Mouse (Mus musculus): Measurements from ENCODE around the gene Cdk15.

Gene Cdk15

DNA sequence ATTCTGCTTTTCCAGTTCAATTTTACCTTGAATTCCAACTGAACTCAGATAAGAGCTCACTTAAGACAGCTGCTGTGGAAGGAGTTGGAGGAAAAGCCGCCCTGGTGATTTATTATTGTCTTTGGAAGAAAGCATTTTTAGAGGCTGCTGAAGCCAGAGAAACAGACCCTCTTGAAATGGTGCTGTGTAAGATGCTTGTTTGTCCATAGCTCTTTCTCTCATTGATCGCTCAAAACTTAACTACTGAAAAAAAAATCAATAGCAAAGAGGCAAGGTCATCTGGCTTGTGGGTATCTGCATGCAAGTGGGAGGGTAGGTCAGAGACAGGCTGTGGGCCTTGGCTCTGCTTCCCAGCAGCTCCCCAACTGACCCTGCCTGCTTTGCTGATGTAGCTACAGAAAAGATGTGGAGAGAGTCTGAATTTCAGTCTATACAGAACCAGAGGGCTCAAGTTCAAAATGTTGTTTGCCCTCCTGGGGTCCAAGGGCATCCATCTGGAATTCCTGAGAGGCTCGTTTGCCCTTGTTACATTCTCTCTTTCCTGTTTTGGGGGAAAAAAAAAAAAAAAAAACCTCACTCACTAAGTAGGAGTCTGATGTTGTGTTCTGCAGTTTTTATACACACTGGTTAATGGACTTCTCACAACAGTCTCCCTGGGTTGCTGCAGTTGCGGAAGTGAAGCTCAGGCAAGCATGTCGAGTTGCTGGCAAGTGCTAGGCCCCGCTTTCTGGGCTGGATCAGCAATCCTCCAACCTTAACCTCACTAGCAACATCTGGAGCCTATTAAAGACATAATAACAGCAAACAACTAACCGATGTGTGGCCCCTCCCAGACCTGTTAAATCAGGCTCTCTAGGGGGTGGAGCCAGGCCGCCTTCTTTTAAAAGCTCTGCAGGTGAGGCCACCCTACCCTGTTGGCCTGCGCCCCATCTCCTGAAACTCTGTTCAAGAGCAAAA is 65.5 kb downstream of the Cdk15 start:
- no peak for DNase-seq (ENCODE audit: low read depth, low spot score)

GRCm38 (mm10) chr1:59326854-59327395 is 70.2 kb downstream of the Cdk15 start:
- no peak for DNase-seq (ENCODE audit: low read depth, low spot score)

DNA sequence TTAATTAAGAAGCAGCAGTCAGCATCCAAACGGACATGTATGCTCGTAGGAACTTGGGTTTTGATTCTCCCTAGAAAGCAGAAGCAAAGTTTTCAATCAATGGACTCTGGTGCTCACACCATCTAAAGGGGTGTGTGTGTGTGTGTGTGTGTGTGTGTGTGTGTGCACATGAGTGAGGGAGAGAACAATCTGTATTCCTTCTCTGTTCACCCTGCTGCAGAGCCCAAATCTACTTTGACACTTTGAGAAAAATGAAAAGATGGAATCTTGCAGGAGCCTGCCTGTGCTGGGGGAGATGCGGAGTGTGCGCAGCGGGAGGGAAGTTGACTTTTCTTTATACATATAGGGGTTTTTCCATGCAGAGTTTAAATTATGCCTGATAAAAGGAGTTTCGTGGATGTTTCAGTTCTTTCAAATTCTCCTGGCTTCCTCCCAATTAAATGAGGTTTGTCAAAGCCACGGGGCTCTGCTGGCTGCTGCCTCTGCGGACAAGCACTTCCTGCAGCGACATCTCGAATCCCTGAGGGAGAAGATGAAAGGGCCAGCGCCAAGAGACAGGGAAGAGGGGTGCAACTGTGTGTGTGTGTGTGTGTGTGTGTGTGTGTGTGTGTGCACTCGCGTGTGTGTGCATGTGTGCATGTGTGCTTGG is 76.2 kb downstream of the Cdk15 start:
- no peak for DNase-seq (ENCODE audit: low read depth, low spot score)

DNA sequence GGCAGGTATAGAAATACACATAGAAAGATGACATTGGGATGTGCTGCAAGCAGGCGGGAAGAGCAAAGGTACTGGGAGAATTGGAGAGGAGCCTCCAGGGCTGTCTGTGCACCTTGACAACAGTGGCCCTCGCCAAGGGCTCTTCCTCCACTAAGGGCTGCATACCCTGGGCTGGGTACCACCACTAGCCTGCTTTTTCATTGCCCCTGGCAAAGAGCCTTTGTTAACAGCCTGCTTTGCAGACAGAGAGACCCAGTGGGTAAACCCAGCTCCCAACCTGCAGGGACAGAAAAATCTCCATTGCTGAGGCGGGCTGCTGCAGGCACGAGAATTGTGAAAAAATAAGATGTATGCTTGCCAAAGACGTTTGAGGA is 76.7 kb downstream of the Cdk15 start:
- no peak for DNase-seq (ENCODE audit: low read depth, low spot score)

DNA sequence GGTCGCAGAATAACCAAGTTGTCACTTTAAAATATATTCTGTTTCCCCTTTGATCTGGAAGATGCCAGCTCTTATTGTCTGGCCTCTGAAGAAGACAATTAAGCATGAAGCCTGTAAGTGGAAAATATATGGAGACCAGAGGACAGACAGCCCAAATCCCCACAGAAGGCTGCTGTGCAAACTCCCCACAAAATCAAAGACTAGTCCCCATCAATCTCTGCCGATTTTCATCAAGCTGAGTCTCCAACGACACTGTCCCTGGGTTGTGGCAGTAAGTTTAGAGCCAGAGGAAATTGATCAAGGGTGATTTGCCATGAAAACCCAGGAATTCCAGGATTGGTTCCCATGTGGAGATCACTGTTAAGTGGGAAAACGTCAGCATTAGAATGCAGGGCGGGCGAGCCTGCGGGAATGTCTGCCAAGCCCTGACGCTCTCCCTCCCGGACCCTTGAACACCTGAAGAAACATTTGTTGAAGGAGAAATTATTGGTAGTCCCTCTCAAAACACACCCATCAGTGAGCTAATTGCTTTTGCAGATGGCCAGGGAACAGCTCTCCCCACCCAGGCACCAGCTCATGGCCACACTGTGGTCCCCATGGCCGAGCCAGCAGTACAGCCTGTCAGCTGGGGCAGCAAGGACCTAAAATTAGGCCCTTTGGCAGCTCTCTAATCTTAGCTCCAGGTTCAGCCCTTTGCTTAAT is 77.3 kb downstream of the Cdk15 start:
- DNase-seq (ENCODE audit: low read depth, low spot score): no peak

DNA sequence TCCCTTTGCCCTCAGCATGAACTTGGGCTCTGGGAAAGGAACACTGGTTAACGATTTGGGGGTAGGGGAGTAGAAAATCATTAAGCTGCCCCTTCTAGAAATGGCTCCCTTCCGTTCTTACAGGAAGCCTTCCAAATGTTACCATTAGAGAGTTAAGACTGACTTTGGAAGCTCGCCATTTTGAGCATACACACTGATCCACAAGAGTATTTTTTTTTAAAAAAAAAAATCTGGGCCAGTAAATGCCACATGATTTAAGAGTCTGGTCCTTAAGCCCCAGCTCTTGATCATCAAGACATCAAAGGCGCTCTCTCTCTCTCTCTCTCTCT is 77.8 kb downstream of the Cdk15 start:
- DNase-seq (ENCODE audit: low read depth, low spot score): no peak

GRCm38 (mm10) chr1:59336256-59336655 is 79.5 kb downstream of the Cdk15 start:
- DNase-seq (ENCODE audit: low read depth, low spot score): no peak

GRCm38 (mm10) chr1:59340814-59341588 is 84.3 kb downstream of the Cdk15 start:
- no peak for DNase-seq (ENCODE audit: low read depth, low spot score)

DNA sequence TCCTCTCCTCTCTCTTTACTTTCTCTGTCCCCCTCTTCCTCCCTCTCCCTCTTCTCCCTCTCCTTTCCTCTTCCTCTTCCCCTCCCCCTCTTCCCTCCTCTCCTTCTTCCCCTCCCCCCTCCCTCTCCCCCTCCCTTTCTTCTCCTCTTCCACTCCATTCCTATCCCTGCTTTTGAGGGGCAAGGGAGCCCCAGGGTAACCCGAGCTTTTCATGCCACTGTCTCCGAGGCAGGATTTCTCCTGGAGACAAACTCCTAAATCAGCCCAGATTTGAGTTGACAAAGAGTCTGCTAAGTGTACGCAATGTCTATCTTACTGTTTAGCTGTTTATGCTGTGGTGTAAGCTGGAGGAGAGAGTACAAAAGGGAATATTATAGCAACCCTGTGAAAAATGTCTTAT is 85.0 kb downstream of the Cdk15 start:
- DNase-seq (ENCODE audit: low read depth, low spot score): no peak

GRCm38 (mm10) chr1:59342146-59342545 is 85.4 kb downstream of the Cdk15 start:
- no peak for DNase-seq (ENCODE audit: low read depth, low spot score)

- no peak for DNase-seq (ENCODE audit: low read depth, low spot score)
Measured at GRCm38 (mm10) chr1:59352706-59353105, 96.0 kb downstream of the Cdk15 start.

DNA sequence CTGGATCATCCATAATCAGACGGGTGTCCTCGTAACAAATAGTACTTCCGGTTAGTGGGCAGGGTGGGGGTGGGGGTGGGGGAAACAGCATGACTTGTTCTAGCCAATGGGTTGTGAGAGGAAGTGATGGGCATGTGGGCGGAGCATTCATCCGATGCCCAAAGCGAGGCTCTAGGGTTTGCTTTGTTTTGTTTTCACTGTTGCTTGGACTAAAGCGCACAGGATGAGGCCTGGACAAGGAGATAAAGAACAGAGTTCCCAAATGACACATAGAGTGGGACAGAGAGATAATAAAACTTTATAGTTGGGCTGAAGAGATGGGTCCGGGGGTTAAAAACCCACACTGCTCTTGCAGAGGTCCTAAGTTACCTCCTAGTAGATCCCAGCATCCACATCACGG is 98.7 kb downstream of the Cdk15 start:
- DNase-seq (ENCODE audit: low read depth, low spot score): no peak

- no peak for DNase-seq (ENCODE audit: low read depth, low spot score)
Measured at GRCm38 (mm10) chr1:59359136-59359535, 102.4 kb downstream of the Cdk15 start.

GRCm38 (mm10) chr1:59360834-59361233 is 104.1 kb downstream of the Cdk15 start:
- DNase-seq (ENCODE audit: low read depth, low spot score): no peak

DNA sequence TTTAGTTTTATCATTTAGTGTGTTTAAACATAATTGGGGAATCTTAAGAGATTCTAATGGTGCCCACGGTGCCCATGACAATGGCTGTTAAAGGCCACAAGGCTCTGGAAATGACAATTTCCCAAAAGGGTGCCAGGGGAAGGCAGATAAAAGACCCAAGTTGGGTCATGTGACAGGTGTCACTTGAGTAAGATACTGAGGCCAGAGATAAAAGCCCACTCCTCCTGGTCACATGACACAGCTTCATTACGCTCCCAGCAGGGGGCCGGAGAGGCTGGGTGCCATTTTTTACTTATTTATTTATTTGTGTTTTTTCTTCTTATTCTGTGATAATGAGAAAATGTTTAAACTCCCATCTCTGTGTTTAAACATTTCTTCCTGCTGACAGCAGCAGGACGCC is 104.8 kb downstream of the Cdk15 start:
- no peak for DNase-seq (ENCODE audit: low read depth, low spot score)

DNA sequence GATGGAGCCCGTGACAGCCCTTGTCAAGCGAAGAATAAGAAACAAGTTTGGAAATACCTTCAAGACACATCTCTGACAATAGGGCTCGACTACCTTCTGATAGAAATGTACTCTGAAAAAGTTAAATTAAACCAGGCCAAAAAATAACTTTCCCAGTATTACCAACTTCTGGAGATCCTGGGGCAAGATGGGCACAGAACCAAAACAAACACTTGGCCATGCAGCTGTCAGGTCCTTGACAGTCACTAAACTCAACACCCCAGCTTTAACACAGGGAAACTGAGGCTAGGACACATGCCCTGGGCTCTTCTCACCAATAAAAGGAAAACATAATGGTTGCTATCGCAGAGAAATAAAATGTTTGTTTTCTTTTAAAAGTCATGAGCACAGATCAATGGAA is 105.3 kb downstream of the Cdk15 start:
- DNase-seq (ENCODE audit: low read depth, low spot score): no peak

GRCm38 (mm10) chr1:59364463-59365040 is 107.8 kb downstream of the Cdk15 start:
- no peak for DNase-seq (ENCODE audit: low read depth, low spot score)

GRCm38 (mm10) chr1:59367928-59368648 is 111.4 kb downstream of the Cdk15 start:
- no peak for DNase-seq (ENCODE audit: low read depth, low spot score)

- DNase-seq (ENCODE audit: low read depth, low spot score): no peak
Measured at GRCm38 (mm10) chr1:59368649-59369319, 112.1 kb downstream of the Cdk15 start.

- no peak for DNase-seq (ENCODE audit: low read depth, low spot score)
Measured at GRCm38 (mm10) chr1:59369320-59369685, 112.6 kb downstream of the Cdk15 start.
